ENCODE assay signal across 5 mouse cellular contexts in genomic region chr17:51961337-51961736, GRCm38 (mm10).
"Had no signal": no experiment of that assay in that cellular context is flagged by ENCODE, and none has a peak within 500 bp of the region (broad histone marks: within the 10 kb centered on the region; RNA-seq: fewer than 3 reads in every experiment).

No protein-coding gene starts in this region.

- DNase-seq: kidney, adult 8-10 months; kidney, postnatal 25 days; layer of hippocampus, postnatal 36 days; lung, adult 18-20 months; thymus, postnatal 36 days had no signal
